Mouse (Mus musculus): ENCODE results near the gene Ciita.

- TF ChIP-seq ZC3H11A (IDR thresholded peaks at IDR 0.05; ENCODE audit: borderline replicate concordance, low read depth, low read length) (no peak), HCFC1 (IDR thresholded peaks at IDR 0.05; ENCODE audit: borderline replicate concordance, insufficient read depth, low read length) (no peak), CHD2 (IDR thresholded peaks at IDR 0.05; ENCODE audit: low read depth, low read length) (no peak), MAFK (IDR thresholded peaks at IDR 0.05; ENCODE audit: insufficient read depth, low read depth, low read length) (no peak)
Observed at GRCm38 (mm10) chr16:10510477-10511133, 30.7 kb downstream of the Ciita start.
